Mouse (Mus musculus) megakaryocyte, embryonic 14.5 days (primary cell): ENCODE measurements around the gene Ccnl2.

Experiments used
- FLI1 ChIP-seq: IDR thresholded peaks from 2 replicates; pipeline ENCODE4 v1.6.1; 2012; ENCODE audit warnings: low read length, inconsistent platforms, mixed read lengths
- GATA1 ChIP-seq: IDR thresholded peaks from 3 replicates; pipeline ENCODE4 v1.6.1; 2012; ENCODE audit warnings: mixed read lengths, low read length, inconsistent platforms, borderline replicate concordance

DNA sequence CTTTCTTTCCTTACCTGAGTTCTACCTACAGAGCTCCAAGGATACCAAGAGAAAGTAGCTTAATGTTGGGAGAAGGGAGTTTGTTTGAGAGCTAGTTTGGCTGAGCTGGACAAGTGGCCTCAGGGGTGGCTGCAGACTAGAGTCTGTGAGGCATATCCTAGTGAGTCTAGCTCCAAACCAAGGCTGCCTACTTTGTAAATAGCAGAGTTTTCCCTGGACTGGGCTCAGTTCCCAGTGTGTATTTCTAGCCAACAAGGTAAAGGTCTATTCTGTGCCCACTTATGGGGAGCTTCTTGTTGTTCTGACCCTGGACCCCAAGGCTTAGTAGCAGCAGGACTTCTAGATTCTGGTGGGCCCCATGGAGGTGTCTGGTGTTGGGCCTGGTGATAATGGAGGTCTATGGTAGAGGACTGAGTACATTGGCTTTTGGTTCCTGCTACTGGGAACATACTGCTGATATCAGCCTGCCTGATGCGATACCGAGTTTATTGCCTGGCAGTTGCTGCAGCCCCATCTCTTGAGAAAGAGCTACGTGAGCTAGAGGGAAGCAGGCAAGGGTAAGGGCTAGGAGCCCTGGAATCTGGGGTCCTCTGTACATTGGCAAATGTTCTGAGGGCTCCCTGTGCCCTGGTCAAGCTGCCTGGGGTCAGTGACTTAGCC is 37.6 kb downstream of the Ccnl2 start:
- no peak for TF ChIP-seq GATA1
- TF ChIP-seq FLI1 = no peak
